Mouse (Mus musculus) embryonic facial prominence, embryonic 10.5 days (tissue): ENCODE results near the gene Grm5. TPM values are rescaled to one million over a fixed set of nuclear protein-coding genes. Genes with fewer than 3 reads are reported as not detected.
A peak's percentile ranks its signal among the peaks of the same experiment; 100 is the strongest.

Source experiments
- DNase-seq: peaks from one replicate; pipeline ENCODE4 v3.0.0-alpha.2; 2017; ENCODE audit warnings: low spot score
- H3K27ac ChIP-seq: fragments of 300-500 bp; sonication (generic); replicated peaks from 2 replicates; pipeline ENCODE4 v1.5.1; 2016; ENCODE audit warnings: mild to moderate bottlenecking
- H3K27me3 ChIP-seq: fragments of 300-500 bp; sonication (generic); replicated peaks from 2 replicates; pipeline ENCODE4 v1.6.1; 2016; ENCODE audit warnings: low read depth, mild to moderate bottlenecking; ENCODE audit not compliant: poor library complexity, severe bottlenecking
- H3K36me3 ChIP-seq: fragments of 300-500 bp; sonication (generic); replicated peaks from 2 replicates; pipeline ENCODE4 v1.6.1; 2016; ENCODE audit warnings: mild to moderate bottlenecking, moderate library complexity
- H3K4me1 ChIP-seq: fragments of 300-500 bp; sonication (generic); 2 replicates; pipeline ENCODE4 v1.6.1; 2016
- H3K4me3 ChIP-seq: fragments of 300-500 bp; sonication (generic); 2 replicates; pipeline ENCODE4 v1.5.1; 2016; ENCODE audit warnings: mild to moderate bottlenecking, moderate library complexity
- H3K9me3 ChIP-seq: fragments of 300-500 bp; sonication (generic); 2 replicates; pipeline ENCODE4 v1.6.1; 2016; ENCODE audit warnings: mild to moderate bottlenecking
- WGBS: fragments of 180-500 bp; shearing (Covaris S2); methylation state at CpG from one replicate; pipeline ENCODE4 v1.1.7; 2016; 5-methylcytosine and 5-hydroxymethylcytosine counted together
- polyA plus RNA-seq: library from polyadenylated mRNA; unstranded; fragments of >200 nt; fragmentation: Nextera tagmentation; extraction: Ambion mirVana; gene quantifications from 2 replicates; pipeline ENCODE4 v1.2.1, GENCODE M21; 2016

Grm5 gene
- 0.07 TPM in 1 of 2 replicates, not detected in the other for polyA plus RNA-seq

- H3K27me3 ChIP-seq: peaks cover 44% of the 10 kb centered on the region
- peaks cover 8% of the 10 kb centered on the region for H3K4me1 ChIP-seq
- 13% methylated on average over 2 of the region's 2 CpGs for WGBS
- DNase-seq: no peak
- no peaks in the 10 kb centered on the region for H3K9me3 ChIP-seq
- no peak within 1 kb of the TSS for H3K27ac ChIP-seq
- H3K36me3 ChIP-seq: no peaks in the 10 kb centered on the region
- H3K4me3 ChIP-seq: peak within 1 kb of the TSS; percentile 53
Observed at GRCm38 (mm10) chr7:87583868-87584267, at the start of gene Grm5. Gene Grm5 (plus strand): TSS chr7:87584168.

- Histone ChIP-seq H3K36me3 (no peaks in the 10 kb centered on the region), H3K4me1 (no peaks in the 10 kb centered on the region), H3K9me3 (no peaks in the 10 kb centered on the region), H3K27ac (no peak overlapping the region), H3K27me3 (no peaks in the 10 kb centered on the region), H3K4me3 (no peak overlapping the region)
- no peak for DNase-seq
Observed at GRCm38 (mm10) chr7:87539031-87539430, 44.9 kb upstream of the Grm5 start.

- Histone ChIP-seq H3K4me3 (no peak overlapping the region), H3K27me3 (no peaks in the 10 kb centered on the region), H3K27ac (no peak overlapping the region), H3K36me3 (no peaks in the 10 kb centered on the region), H3K9me3 (no peaks in the 10 kb centered on the region), H3K4me1 (no peaks in the 10 kb centered on the region)
- WGBS: 45% methylated on average over 1 of the region's 1 CpGs
- DNase-seq: no peak
Observed at GRCm38 (mm10) chr7:87565300-87565699, 18.7 kb upstream of the Grm5 start.

GRCm38 (mm10) chr7:87566476-87566875, 17.5 kb upstream of the Grm5 start:
- Histone ChIP-seq H3K36me3 (no peaks in the 10 kb centered on the region), H3K4me3 (no peak overlapping the region), H3K27ac (no peak overlapping the region), H3K9me3 (no peaks in the 10 kb centered on the region), H3K4me1 (no peaks in the 10 kb centered on the region), H3K27me3 (no peaks in the 10 kb centered on the region)
- DNase-seq: no peak

GRCm38 (mm10) chr7:87584281-87584701, 323 bp downstream of the Grm5 start:
- Histone ChIP-seq H3K27ac (no peak overlapping the region), H3K27me3 (peaks cover 44% of the 10 kb centered on the region), H3K9me3 (no peaks in the 10 kb centered on the region), H3K4me3 (peak overlapping the region; percentile 53), H3K36me3 (no peaks in the 10 kb centered on the region), H3K4me1 (peaks cover 8% of the 10 kb centered on the region)
- DNase-seq: peak; percentile 65
- WGBS: under 1% methylated on average over 28 of the region's 28 CpGs

GRCm38 (mm10) chr7:87586271-87586937, 2.4 kb downstream of the Grm5 start:
- H3K27me3 ChIP-seq: peaks cover 44% of the 10 kb centered on the region
- 14% methylated on average over 10 of the region's 10 CpGs for WGBS
- no peak overlapping the region for H3K4me3 ChIP-seq
- DNase-seq: no peak
- peaks cover 8% of the 10 kb centered on the region for H3K4me1 ChIP-seq
- H3K36me3 ChIP-seq: no peaks in the 10 kb centered on the region
- no peaks in the 10 kb centered on the region for H3K9me3 ChIP-seq
- H3K27ac ChIP-seq: no peak overlapping the region

GRCm38 (mm10) chr7:87587976-87588375, 4.0 kb downstream of the Grm5 start:
- H3K27ac ChIP-seq: no peak overlapping the region
- peaks cover 8% of the 10 kb centered on the region for H3K4me1 ChIP-seq
- no peak for DNase-seq
- H3K36me3 ChIP-seq: no peaks in the 10 kb centered on the region
- H3K9me3 ChIP-seq: no peaks in the 10 kb centered on the region
- WGBS: 37% methylated on average over 1 of the region's 1 CpGs
- peaks cover 40% of the 10 kb centered on the region for H3K27me3 ChIP-seq
- H3K4me3 ChIP-seq: no peak overlapping the region

GRCm38 (mm10) chr7:87626251-87626650, 42.3 kb downstream of the Grm5 start:
- H3K9me3 ChIP-seq: no peaks in the 10 kb centered on the region
- no peaks in the 10 kb centered on the region for H3K36me3 ChIP-seq
- H3K27ac ChIP-seq: no peak overlapping the region
- 77% methylated on average over 2 of the region's 2 CpGs for WGBS
- no peaks in the 10 kb centered on the region for H3K27me3 ChIP-seq
- DNase-seq: no peak
- no peaks in the 10 kb centered on the region for H3K4me1 ChIP-seq
- no peak overlapping the region for H3K4me3 ChIP-seq

- no peaks in the 10 kb centered on the region for H3K36me3 ChIP-seq
- H3K4me1 ChIP-seq: no peaks in the 10 kb centered on the region
- DNase-seq: no peak
- no peak overlapping the region for H3K4me3 ChIP-seq
- no peaks in the 10 kb centered on the region for H3K27me3 ChIP-seq
- no peaks in the 10 kb centered on the region for H3K9me3 ChIP-seq
- no peak overlapping the region for H3K27ac ChIP-seq
- WGBS: 57% methylated on average over 1 of the region's 1 CpGs
Observed at GRCm38 (mm10) chr7:87635530-87635929, 51.6 kb downstream of the Grm5 start.

GRCm38 (mm10) chr7:87650610-87651009, 66.6 kb downstream of the Grm5 start:
- Histone ChIP-seq H3K36me3 (no peaks in the 10 kb centered on the region), H3K27me3 (no peaks in the 10 kb centered on the region), H3K27ac (no peak overlapping the region), H3K4me1 (no peaks in the 10 kb centered on the region), H3K4me3 (no peak overlapping the region), H3K9me3 (no peaks in the 10 kb centered on the region)
- 87% methylated on average over 3 of the region's 3 CpGs for WGBS
- DNase-seq: no peak

GRCm38 (mm10) chr7:87661794-87662193, 77.8 kb downstream of the Grm5 start:
- Histone ChIP-seq H3K4me3 (no peak overlapping the region), H3K36me3 (no peaks in the 10 kb centered on the region), H3K27me3 (no peaks in the 10 kb centered on the region), H3K9me3 (no peaks in the 10 kb centered on the region), H3K4me1 (no peaks in the 10 kb centered on the region), H3K27ac (no peak overlapping the region)
- 63% methylated on average over 3 of the region's 3 CpGs for WGBS
- no peak for DNase-seq

- no peaks in the 10 kb centered on the region for H3K36me3 ChIP-seq
Observed at GRCm38 (mm10) chr7:87664041-87664440, 80.1 kb downstream of the Grm5 start.

GRCm38 (mm10) chr7:87716393-87716792, 132.4 kb downstream of the Grm5 start:
- H3K36me3 ChIP-seq: no peaks in the 10 kb centered on the region
- no peaks in the 10 kb centered on the region for H3K4me1 ChIP-seq
- 77% methylated on average over 1 of the region's 1 CpGs for WGBS
- H3K27me3 ChIP-seq: no peaks in the 10 kb centered on the region
- H3K9me3 ChIP-seq: no peaks in the 10 kb centered on the region
- no peak for DNase-seq
- H3K27ac ChIP-seq: no peak overlapping the region
- no peak overlapping the region for H3K4me3 ChIP-seq

More at GRCm38 (mm10) chr7:87664041-87664440, 80.1 kb downstream of the Grm5 start:
- Histone ChIP-seq H3K9me3 (no peaks in the 10 kb centered on the region), H3K27me3 (no peaks in the 10 kb centered on the region), H3K4me3 (no peak overlapping the region), H3K27ac (no peak overlapping the region), H3K4me1 (no peaks in the 10 kb centered on the region)
- no peak for DNase-seq
- WGBS: 90% methylated on average over 2 of the region's 2 CpGs
